Mouse (Mus musculus) liver, postnatal 0 days (tissue): ENCODE measurements around the gene Tspan11. TPM values are rescaled to one million over a fixed set of nuclear protein-coding genes. Genes with fewer than 3 reads are reported as not detected.

Experiments
- ATAC-seq: fragments of 200-750 bp; cut with Nextera tagmentation; 2 replicates; pipeline ENCODE4 v1.8.0; 2017; ENCODE audit warnings: mild to moderate bottlenecking, moderate library complexity
- DNase-seq: peaks from one replicate; pipeline ENCODE4 v3.0.0-alpha.2; 2016
- H3K27ac ChIP-seq: fragments of 300-500 bp; sonication (generic); 2 replicates; pipeline ENCODE4 v1.5.1; 2014; ENCODE audit warnings: antibody characterized with exemption, moderate library complexity, mild to moderate bottlenecking, low read depth
- H3K27me3 ChIP-seq: fragments of 300-500 bp; sonication (generic); 2 replicates; pipeline ENCODE4 v1.6.1; 2014; ENCODE audit warnings: low read length, control low read depth, mixed read lengths; ENCODE audit not compliant: insufficient read depth
- H3K36me3 ChIP-seq: fragments of 300-500 bp; sonication (generic); replicated peaks from 2 replicates; pipeline ENCODE4 v1.6.1; 2014; ENCODE audit warnings: mild to moderate bottlenecking, control low read depth, low read length, moderate library complexity, mixed read lengths; ENCODE audit not compliant: insufficient read depth
- H3K4me1 ChIP-seq: fragments of 300-500 bp; sonication (generic); 2 replicates; pipeline ENCODE4 v1.6.1; 2014; ENCODE audit warnings: antibody characterized with exemption, mild to moderate bottlenecking, control low read depth; ENCODE audit not compliant: insufficient read depth
- H3K4me2 ChIP-seq: fragments of 300-500 bp; sonication (generic); 2 replicates; pipeline ENCODE4 v1.6.1; 2014; ENCODE audit warnings: low read depth, mild to moderate bottlenecking, low read length, moderate library complexity, mixed read lengths
- H3K4me3 ChIP-seq: fragments of 300-500 bp; sonication (generic); 2 replicates; pipeline ENCODE4 v1.5.1; 2014; ENCODE audit warnings: low read depth, low read length
- H3K9ac ChIP-seq: fragments of 300-500 bp; sonication (generic); replicated peaks from 2 replicates; pipeline ENCODE4 v1.6.1; 2014; ENCODE audit warnings: mild to moderate bottlenecking, moderate library complexity
- H3K9me3 ChIP-seq: fragments of 300-500 bp; sonication (generic); 2 replicates; pipeline ENCODE4 v1.6.1; 2016; ENCODE audit warnings: mild to moderate bottlenecking, control low read depth, low read length, mixed read lengths
- CTCF ChIP-seq: sonication (generic); IDR thresholded peaks from 2 replicates; pipeline ENCODE4 v1.5.1; 2016; ENCODE audit warnings: antibody characterized with exemption, low read depth
- EP300 ChIP-seq: IDR thresholded peaks from 2 replicates; pipeline ENCODE4 v1.6.1; 2016; ENCODE audit warnings: antibody characterized with exemption, low read depth, mild to moderate bottlenecking
- WGBS: fragments of 180-500 bp; shearing (Covaris S2); extraction: QIAGEN DNeasy Blood & Tissue Kit; methylation state at CpG from one replicate; pipeline ENCODE4 v1.1.7; 2014; ENCODE audit not compliant: insufficient replicate concordance; 5-methylcytosine and 5-hydroxymethylcytosine counted together
- polyA plus RNA-seq: library from polyadenylated mRNA; unstranded; fragments of >200 nt; fragmentation: Nextera tagmentation; extraction: Ambion mirVana; gene quantifications from 2 replicates; pipeline ENCODE4 v1.2.1, GENCODE M21; 2015

Gene Tspan11
- polyA plus RNA-seq, 1 experiment from 2014 or later = 0.38 TPM

- TF ChIP-seq EP300 = no peak
- no peak for TF ChIP-seq CTCF
- ATAC-seq = no peak
- H3K4me1 ChIP-seq = peaks cover 11% of the 10 kb centered on the region
- DNase-seq = no peak
- no peak overlapping the region for H3K27ac ChIP-seq
- H3K9me3 ChIP-seq = no peaks in the 10 kb centered on the region
- 48% methylated on average over 9 of the region's 9 CpGs for whole genome bisulfite sequencing
- no peak overlapping the region for H3K4me3 ChIP-seq
- no peak overlapping the region for H3K9ac ChIP-seq
- H3K36me3 ChIP-seq = no peaks in the 10 kb centered on the region
- no peak overlapping the region for H3K4me2 ChIP-seq
- H3K27me3 ChIP-seq = no peaks in the 10 kb centered on the region
These were observed 99.0 kb downstream of the Tspan11 start for GRCm38 (mm10) chr6:127986357-127986756.

- Histone ChIP-seq H3K4me1 (peaks cover 5% of the 10 kb centered on the region; the same call in 1 of the 2 replicates), H3K9ac (no peak overlapping the region), H3K27me3 (no peaks in the 10 kb centered on the region), H3K4me2 (no peak overlapping the region), H3K36me3 (no peaks in the 10 kb centered on the region), H3K27ac (no peak overlapping the region), H3K4me3 (no peak overlapping the region), H3K9me3 (no peaks in the 10 kb centered on the region)
- ATAC-seq = no peak
- no peak for TF ChIP-seq EP300
- no peak for TF ChIP-seq CTCF
- no peak for DNase-seq
- whole genome bisulfite sequencing = 82% methylated on average over 14 of the region's 14 CpGs
These were observed 100.0 kb downstream of the Tspan11 start for GRCm38 (mm10) chr6:127987374-127987773.

- H3K27ac ChIP-seq = no peak overlapping the region
- TF ChIP-seq EP300 = no peak
- TF ChIP-seq CTCF = no peak
- H3K36me3 ChIP-seq = no peaks in the 10 kb centered on the region
- H3K27me3 ChIP-seq = no peaks in the 10 kb centered on the region
- no peak for ATAC-seq
- DNase-seq = no peak
- H3K9ac ChIP-seq = no peak overlapping the region
- H3K4me3 ChIP-seq = no peak overlapping the region
- H3K4me1 ChIP-seq = no peaks in the 10 kb centered on the region
- H3K4me2 ChIP-seq = no peak overlapping the region
- WGBS = 85% methylated on average over 12 of the region's 12 CpGs
- H3K9me3 ChIP-seq = no peaks in the 10 kb centered on the region
These were observed 101.6 kb downstream of the Tspan11 start for GRCm38 (mm10) chr6:127988944-127989494.

GRCm38 (mm10) chr6:127989624-127990212 lies 102.3 kb downstream of the Tspan11 start:
- H3K27me3 ChIP-seq = no peaks in the 10 kb centered on the region
- H3K4me3 ChIP-seq = no peak overlapping the region
- H3K36me3 ChIP-seq = no peaks in the 10 kb centered on the region
- DNase-seq (no peak), ATAC-seq (no peak)
- no peaks in the 10 kb centered on the region for H3K9me3 ChIP-seq
- H3K4me1 ChIP-seq = no peaks in the 10 kb centered on the region
- no peak overlapping the region for H3K27ac ChIP-seq
- TF ChIP-seq CTCF (no peak), EP300 (no peak)
- H3K4me2 ChIP-seq = no peak overlapping the region
- no peak overlapping the region for H3K9ac ChIP-seq
- WGBS = 79% methylated on average over 11 of the region's 11 CpGs

- Histone ChIP-seq H3K4me1 (no peaks in the 10 kb centered on the region), H3K9me3 (no peaks in the 10 kb centered on the region), H3K27ac (no peak overlapping the region), H3K4me2 (no peak overlapping the region), H3K9ac (no peak overlapping the region), H3K4me3 (no peak overlapping the region), H3K27me3 (no peaks in the 10 kb centered on the region), H3K36me3 (no peaks in the 10 kb centered on the region)
- TF ChIP-seq CTCF (no peak), EP300 (no peak)
- 58% methylated on average over 11 of the region's 11 CpGs for WGBS
- DNase-seq (no peak), ATAC-seq (peak; percentile 55)
These were observed 104.3 kb downstream of the Tspan11 start for GRCm38 (mm10) chr6:127991509-127992176.

GRCm38 (mm10) chr6:127992993-127993392 lies 105.6 kb downstream of the Tspan11 start:
- H3K4me2 ChIP-seq = no peak overlapping the region
- no peak overlapping the region for H3K9ac ChIP-seq
- TF ChIP-seq CTCF = no peak
- TF ChIP-seq EP300 = no peak
- ATAC-seq (no peak), DNase-seq (no peak)
- H3K36me3 ChIP-seq = no peaks in the 10 kb centered on the region
- H3K27me3 ChIP-seq = no peaks in the 10 kb centered on the region
- H3K4me1 ChIP-seq = no peaks in the 10 kb centered on the region
- no peak overlapping the region for H3K27ac ChIP-seq
- 79% methylated on average over 8 of the region's 8 CpGs for WGBS
- no peaks in the 10 kb centered on the region for H3K9me3 ChIP-seq
- no peak overlapping the region for H3K4me3 ChIP-seq
